Mouse (Mus musculus) cerebellum, postnatal 25 days (tissue): Measurements from ENCODE around the gene Arhgap23.

Experiments used
- DNase-seq, 2 experiments: peaks; one replicate each; pipeline ENCODE4 v3.0.0; 2021; ENCODE audit warnings: mixed read lengths in 2 of 2

Gene Arhgap23

DNA sequence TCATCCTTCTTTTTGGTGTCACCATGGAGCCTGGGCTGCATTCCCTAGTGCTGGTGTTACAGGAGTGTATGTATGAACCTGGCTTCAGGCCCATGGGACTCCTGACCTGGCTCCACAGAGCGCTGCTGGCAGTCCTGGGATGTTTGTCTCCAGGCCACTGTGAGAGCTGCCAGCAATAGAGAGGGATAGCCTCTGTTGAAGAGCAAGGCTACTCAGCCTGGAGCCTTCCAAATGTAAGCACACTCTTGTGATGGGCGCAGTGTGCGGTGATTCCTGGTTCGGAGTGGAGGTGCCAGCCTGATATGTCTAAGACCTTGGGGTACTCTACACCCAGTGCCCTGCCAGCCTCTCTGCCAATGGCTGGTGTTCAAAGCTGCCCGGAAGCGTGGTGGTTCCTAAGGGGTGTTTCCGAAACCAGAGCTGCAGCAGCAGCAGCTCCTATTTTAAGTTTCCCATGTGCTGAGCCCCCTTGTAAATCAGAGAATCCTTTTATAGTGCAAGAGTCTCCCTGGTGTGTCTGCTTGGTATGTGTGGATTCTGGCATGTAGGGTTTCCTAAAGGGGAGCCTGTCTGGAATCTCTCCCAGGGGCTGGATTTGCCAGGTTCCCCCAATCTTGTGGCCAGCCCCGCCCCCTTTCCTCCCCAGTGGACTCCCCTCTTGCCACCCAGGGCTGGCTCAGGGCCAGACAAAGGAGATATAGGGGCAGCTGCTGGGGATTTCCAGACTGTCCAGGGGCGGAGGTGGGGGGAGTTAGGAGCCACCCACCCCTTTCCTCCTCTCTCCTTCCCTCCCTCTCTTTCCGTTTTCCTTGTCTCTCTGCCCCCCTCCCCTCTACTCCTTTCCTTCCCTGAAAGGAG lies 9.0 kb upstream of the Arhgap23 start:
- DNase-seq = peak; percentile 15 to 60

DNA sequence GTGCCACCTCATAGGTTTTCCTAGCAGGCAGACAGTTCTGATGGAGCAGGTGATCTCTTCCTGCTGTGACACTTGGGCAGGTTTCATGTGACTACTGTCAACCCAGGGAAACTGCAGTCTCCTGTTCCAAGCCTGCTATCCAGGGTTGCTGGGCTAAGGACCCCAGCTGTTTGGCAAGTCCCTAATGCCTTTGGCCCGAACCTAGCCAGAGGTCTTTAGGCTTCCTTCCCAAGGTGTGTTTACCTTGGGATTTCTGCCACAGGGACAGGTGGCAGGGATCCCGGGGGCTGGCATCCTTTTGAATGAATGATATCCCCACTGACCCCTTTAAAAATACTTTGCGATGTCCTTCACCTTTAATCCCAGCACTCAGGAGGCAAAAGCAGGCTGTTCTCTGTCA lies 7.9 kb upstream of the Arhgap23 start:
- peak in 1 of 2 experiments; percentile 21 for DNase-seq

DNA sequence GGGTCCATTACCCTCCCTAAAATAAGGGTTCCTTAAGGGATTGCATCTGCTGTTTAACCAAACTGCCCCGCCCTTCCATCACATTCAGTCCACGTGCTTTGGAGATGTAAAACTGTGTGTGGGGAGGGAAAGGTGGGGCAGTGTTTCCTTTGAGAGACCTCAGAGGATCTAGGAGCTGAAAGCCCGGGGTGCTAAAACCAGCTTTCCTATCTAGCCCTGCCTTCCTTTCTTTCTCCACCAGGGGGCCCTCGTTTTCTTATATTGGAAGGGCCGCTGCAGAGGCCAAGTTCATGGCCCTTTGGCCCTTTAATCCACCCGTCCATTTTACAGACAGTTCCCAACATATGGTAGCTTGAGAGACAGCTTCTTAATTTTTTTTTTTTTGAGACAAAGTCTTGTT lies 7.2 kb upstream of the Arhgap23 start:
- DNase-seq = peak; percentile 81 to 90

DNA sequence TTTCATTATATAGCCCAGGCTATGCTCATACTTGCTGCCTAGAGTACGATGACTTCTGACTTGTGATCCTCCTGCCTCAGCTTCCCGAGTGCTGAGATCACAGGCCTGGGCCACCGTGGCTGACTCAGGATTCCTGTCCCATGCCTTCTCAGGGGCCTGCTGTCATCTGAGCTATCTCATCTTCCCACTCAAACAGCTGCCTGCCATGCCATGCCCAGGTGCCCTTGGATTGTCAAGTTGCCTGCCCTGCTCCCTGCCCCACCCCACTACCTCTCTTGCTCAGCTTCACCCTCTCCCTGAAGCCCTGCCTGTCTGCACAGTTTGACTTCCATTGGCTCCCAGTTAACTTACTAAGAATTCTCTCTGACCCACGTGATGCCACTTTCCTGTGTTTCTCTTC lies 4.4 kb upstream of the Arhgap23 start:
- no peak for DNase-seq

DNA sequence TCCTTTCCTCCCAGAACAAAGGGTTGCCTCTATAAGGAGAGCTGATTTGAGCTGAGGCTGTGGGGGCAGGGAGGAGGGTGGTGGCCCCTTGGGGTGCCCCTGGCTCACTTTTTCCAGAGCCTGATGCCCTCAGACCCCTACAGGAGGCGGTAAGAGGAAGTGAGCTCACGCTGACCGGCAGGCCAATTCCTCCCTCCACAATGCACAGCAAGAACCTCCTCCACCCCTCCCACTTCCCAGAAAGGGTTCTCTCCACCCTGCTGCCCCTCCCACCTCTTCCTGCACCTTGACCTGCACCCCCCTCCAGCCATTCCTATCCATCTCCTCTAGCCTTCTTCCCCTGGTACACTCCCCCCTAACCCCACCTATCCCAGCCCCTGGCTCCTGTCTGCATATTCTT lies 3.2 kb upstream of the Arhgap23 start:
- DNase-seq = no peak

DNA sequence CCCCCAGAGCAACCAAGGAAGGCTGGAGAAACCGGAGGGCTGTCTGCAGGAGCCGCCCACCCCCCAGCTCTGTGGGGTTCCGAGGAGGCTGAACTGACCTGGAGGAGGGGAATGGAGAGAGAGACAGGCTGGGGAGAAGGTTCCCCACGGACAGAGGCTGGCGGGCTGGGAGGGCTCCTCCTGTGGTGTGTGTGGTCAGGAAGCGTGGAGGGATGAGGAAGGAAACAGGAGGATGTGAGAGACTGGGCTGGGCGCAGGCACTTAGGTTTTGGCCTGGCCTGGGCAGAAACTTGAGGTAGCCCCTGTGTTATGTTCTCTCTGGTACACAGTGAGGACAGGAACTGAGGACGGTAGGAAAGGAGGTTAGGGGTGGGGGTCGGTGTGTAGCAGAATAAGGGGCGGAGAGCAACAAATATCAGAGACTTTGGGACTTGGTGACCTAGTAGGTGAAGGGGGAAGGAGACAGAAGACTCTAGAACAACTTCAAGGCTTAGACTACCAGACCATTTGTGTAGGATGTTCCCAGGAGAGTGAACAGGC lies 2.5 kb upstream of the Arhgap23 start:
- DNase-seq = no peak

DNA sequence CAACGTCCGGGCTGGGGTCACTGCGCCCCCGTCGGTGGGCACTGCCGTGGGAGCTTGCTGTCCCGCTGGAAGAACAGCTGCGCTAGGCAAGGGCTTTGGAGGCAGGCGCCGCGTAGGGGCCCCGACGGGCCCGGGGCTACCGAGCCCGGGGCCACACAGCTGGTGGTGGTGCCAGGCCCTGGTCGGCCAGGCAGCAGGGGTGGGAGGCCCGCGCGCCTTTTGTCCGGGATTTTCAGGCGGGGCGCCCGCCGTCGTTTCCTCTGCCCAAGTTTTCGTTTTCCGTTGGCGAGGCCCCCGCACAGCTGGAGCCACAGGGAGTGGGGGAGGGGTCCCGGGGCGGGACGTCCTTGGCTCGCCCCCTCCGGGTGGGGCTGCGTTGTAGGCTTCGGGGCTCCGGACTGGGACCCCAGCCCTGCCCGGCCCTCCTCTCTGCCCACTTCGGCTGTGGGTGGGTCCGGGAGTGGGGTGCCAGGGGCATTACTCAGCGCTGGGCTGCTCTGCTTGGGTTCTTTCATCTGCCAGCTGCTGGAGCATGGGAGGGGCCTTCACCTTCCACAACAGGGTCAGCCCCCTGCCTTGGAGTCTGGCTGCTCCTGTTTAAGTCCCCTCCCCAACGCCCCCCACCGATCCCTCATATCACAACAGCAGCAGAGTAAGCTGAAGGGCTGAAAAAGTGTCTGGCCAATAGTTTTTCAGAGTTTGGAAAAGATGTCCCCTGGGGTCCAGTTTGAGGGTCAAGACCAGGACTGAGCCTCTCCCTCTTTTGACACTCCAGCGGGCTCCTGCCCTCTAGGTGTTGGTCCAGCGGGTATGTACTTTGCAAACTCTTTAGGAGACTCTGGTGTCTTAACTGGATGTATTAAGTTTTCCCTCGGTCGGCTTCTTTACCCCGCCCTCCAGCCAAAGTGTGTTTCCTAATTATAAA lies 641 bp downstream of the Arhgap23 start:
- DNase-seq = peak in 1 of 2 experiments; percentile 49

DNA sequence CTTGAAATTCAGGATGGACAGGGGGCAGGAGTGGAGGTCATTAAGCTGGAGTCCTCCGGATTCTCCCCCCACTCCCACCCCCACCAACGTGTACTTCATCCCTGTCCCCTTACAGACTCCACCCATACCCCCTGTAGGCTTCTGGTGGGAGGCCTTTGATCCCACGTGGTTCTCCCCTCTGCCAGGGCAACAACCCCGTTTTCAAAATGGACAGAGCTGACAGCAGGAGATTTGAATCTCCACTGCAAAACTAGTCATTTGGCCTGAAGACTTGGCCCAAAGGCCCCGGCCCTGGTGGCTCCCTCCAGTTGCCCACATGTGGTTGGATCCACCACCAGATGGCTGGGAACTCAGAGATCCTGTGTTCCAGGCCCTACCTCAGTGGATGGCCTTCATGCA lies 1.3 kb downstream of the Arhgap23 start:
- DNase-seq = no peak

DNA sequence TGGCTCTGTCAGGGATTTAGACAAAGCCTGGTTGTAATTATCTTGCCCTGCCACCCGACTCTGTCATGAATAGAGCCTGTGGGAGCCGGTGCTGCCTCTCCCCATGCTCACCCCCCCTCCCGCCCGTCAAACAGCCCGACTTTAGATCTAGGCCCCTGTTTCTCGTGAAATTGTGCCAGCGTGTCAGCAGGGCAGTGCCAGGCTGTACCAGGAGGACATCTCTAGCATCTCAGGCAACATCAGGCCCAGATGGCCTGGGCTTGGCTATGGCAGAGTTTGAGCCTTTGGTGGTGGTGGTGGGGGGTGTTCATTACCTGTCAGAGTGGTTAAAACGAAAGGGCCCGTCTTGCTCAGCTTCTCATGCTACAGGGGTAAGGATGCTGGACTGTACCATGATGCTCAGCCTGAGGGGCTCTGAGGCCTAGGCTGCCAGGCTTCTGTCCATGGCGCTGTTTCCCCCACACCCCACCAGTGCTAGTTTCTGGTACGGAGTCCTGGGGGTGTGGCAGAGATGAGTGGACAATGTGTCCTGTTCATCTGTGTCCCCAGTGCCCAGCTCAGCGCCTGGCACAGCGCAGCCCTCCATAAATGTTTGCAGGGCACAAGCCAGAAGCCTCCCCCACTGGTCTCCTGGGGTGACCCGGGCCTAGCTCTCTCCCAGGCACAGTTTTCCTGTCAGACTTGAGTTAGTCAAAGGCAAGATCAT lies 3.7 kb downstream of the Arhgap23 start:
- peak in 1 of 2 experiments; percentile 28 for DNase-seq

DNA sequence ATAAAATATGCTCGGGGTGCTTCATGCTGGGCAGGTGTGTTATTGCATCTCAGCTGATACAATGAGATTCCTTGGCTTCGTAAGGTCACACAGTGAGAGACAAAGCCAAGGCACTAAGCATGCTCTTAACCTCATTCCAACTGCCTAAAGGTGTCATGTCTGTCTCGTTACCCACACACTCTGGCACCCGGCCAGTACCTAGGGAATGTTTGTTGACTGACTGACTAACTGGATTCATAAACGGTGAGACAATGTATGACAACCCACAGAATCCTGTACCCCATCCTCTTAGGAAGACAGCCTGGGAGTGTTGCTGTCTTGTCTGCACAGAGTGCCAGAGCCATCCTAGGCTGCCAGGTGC lies 4.2 kb downstream of the Arhgap23 start:
- DNase-seq = peak in 1 of 2 experiments; percentile 54

DNA sequence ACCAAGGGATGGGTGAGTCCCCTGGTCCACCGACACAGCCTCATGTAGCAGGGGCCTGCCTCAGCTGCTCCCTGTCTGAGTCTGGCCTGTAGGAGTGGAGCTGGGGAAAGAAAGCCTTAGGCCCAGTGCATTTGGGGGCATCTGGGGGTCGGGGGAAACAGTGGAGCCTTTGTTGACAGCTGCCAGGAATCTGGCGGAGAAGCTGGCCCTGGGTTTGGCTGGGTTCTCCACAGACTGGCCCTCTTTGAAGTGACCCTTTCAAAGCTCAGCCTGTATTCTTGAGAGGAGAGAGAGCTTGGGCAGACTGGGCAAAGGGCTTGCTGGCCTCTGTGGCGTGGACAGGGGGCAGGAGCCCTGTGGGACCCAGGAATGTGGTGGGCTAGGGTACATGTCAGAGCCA lies 7.2 kb downstream of the Arhgap23 start:
- DNase-seq = peak in 1 of 2 experiments; percentile 27

DNA sequence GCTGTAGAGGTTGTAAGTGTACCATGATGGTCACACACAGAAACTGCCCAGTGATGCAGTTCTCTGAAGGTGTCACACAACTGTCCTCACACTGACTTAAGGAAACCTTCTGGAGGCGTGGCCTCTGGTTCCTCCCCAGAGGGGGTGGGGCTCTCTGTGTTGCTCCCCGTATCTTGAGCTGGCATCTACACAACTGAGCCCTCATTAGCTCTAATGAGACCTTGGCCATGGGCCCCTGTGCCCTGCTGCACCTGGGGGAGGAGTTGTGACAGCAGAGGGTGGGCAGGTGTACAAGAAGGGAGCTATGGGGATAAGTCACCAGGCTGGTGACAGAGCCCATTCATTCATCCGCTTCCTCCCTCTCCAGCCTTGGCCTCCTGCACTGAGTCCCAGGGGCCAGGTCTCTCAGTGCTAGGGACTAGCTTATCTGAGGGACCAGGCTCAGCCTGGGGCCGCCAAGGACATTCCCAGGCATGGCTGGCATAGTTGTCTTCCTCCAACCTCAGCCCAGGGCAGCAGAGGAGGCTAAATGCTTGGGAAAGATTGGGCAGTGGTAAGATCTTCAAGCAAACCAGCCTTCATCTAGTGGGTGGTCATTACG lies 8.9 kb downstream of the Arhgap23 start:
- peak in 1 of 2 experiments; percentile 5 for DNase-seq

DNA sequence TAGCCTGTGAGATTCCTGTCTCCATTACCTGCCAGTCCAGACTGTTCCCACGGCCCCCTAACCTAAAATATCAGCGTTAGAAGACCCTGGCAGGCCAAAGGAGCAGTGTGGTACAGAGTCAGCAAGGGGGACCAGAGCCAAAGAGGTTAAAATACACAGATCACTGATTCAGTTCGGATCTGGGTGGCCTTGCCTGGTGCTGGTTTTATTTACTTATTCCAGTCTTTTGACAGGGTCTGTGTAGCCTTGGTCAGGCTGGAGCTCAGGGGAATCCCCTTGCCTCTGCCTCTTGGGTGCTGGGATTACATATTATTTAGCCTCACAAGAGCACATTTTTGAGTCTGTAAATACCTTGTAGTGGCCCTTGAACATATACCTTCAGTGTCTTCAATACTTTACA lies 9.5 kb downstream of the Arhgap23 start:
- no peak for DNase-seq

DNA sequence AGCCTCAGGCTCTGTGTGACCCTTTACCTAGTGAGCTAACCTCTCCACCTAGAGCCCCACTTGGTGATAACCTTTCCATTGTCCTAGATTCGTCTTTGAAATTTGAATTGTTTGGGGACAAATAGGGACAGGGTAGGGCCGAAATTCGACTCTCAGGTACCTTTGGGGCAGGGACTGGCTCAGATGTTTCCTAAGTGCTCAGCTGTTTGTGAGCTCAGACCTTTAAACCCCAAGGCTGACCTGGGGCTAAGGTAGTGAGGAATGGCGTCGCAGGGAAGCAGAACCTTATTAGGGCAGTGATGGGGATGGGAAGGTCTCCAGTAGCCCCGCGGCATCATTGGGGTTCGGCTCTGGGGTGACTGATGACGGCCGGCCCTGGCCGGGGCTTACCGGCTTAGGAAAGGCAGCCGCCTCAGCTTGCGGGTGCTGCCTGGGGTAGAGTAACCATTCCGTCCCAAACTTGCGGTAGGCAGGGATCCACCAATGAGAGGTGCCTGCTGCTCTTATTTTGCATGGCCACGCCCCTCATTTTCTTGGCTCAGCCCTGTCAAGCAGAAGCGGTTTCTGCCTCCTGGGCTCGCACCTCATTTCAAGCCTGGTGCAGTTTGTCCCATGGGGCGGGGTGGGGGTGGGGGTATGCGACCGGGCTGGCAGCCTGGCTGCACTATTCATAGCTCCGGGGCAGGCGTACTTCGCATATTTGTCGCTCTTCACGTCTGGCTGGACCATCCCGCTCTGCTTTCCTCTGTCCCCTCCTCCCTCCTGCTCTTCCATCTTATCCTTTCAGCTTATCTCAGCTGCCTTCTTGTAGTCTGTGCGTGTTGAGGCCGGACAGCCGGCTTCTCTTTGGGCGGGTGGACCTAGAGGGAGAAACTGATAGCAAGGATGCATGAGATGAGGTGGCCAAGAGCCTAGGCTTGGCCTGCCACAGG lies 12.7 kb downstream of the Arhgap23 start:
- peak; percentile 73 to 81 for DNase-seq

DNA sequence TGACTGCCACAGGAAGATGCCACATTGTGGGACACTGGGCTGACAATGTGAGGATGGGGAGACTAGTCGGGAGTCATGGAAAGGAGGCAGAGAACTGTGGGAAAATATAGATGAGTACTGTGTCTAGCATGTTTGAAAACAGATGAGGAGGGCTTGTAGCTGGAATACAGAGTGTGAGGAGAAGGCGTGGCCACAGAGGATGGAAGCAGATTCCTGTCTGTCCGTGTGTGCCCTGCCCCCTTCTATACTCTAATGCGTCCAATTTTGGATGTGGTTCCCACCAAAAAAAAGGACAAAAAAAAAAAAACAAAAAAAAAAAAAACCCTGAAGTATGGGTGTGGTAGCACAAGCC lies 13.4 kb downstream of the Arhgap23 start:
- no peak for DNase-seq

DNA sequence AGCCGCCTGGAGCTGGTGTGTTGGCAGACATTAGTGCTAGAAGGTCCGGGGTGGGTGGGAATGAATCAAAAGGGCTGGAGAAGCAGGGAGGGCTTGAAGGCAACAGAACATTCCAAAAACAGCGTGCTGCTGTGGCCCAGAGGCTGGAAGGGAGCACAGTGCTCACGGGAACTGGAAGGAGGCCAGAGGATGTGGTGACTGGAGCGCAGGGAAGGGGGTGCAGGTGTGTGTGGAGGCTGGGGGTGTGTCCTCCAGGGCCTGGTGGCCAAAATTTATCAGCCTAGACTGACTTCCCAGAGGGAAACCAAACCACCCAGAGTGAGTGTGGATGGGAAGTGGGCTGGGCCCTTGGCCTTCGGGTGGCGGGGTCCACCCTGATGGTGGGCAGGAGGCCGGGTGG lies 14.3 kb downstream of the Arhgap23 start:
- peak in 1 of 2 experiments; percentile 22 for DNase-seq

DNA sequence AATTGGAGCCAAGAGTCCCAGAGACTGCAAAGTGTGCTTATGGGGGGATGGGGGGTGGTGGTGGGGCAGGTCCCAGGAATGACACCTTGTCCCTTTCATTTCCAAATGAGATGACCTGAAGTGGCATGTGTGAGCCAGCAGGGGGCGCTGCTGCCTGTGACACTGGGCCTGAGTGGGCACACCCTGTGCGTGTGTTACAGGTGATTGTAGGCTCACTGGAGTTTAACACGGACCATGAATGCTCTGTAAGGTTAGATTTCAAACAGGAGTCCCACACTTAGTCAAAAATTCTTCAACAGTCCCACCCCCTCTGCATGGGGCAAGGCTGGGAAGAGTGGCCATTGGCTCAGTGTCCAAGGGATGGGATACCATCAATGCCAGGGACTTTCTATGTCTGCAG lies 16.7 kb downstream of the Arhgap23 start:
- peak; percentile 86 to 88 for DNase-seq

DNA sequence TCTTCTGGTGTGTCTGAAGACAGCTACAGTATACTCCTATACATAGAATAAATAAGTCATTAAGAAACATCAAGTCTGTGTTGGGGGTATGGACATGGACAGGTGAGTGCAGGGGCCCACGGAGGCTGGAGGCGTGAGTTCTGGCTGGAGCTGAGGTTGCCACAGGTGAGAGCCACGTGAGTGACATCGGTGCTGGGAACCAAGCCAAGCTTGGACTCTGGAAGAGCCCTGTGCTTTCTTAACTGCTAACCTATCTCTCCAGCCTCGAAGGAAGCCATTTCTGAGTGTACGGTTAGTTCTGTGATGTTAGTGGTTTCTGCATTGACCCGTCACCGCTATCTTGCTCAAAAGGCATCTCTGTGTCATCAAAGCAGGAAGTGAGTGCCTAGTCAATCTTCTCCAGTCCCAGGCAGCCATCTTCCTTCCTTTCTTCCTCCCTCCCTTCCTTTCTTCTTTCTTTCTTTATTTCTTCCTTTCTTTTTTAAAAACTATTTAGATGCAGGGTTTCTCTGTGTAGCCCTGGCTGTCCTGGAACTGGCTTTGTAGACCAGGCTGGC lies 17.7 kb downstream of the Arhgap23 start:
- DNase-seq = peak in 1 of 2 experiments; percentile 29

DNA sequence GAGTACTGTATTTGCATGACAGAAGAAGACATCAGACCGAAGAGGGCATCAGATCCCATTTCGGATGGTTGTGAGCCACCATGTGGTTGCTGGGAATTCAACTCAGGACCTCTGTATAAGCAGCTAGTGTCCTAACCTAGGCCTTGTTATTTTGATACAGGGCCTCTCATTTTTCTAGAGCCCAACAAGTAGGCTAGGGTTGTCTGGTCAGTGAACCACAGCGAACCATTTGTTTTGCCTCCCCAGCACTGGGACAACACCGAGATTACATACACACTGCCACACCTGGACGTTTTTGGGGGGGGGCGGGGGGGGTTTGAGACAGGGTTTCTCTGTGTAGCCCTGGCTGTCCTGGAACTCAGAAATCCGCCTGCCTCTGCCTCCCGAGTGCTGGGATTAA lies 18.8 kb downstream of the Arhgap23 start:
- DNase-seq = no peak

DNA sequence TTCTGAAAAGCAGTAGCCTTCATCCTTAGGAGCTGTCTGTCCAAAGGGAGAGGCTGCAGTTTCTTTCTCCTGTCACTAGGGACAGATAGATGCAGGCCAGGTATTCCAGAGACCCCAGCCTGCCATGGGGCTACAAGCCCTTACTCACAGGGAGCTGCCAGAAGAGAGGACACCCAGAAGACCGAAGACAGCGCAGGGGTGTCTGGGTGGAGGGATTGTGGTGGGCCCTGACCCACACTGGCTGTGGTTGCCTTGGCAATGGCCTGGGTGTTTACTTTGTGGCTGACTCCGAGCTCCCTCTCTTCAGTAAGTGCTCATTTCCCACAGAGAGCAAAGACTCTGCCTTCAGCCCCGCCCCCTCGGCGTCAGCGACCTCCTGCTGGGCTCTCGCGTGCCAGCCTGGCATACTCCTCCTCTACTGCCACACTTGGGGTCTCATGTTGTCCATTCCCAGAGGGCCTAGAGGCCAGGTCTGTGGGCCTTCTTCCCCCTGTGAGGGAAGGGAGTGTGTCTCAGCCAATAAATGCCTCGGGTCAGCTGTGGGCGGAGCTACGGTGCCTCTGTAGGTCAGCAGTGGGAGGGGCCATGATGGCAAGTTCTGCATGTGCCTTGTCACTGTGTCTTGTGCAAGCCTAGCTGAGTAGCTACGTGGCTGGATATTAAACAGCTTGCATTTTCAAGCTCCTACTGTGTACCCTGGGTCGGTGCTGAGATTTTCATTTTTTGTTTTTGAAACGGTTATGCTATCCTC lies 19.5 kb downstream of the Arhgap23 start:
- DNase-seq = peak; percentile 45 to 64
